Mouse (Mus musculus): ENCODE measurements around the gene Nipa1. TPM values are rescaled to one million over a fixed set of nuclear protein-coding genes. Genes with fewer than 3 reads are reported as not detected.

The Nipa1 gene
- polyA plus RNA-seq, 2 experiments from 2014 or later = not detected

- ATAC-seq = no peak
Measured at GRCm38 (mm10) chr7:55928649-55929048, 91.1 kb downstream of the Nipa1 start.

Other genes starting within 250 kb of the Nipa1 start
- gene Tubgcp5, start 225.8 kb downstream of the Nipa1 start, polyA plus RNA-seq (2017; shearing (Covaris generic)) = 10 to 100 TPM; 43.4 to 48.6 TPM
- gene Cyfip1, start 178.2 kb downstream of the Nipa1 start, polyA plus RNA-seq (2017; shearing (Covaris generic)) = 100 to 1,000 TPM in 1 of 2 experiments, 10 to 100 TPM in 1; 69.2 to 104 TPM
- 10 to 100 TPM; 13.9 to 14.6 TPM for gene Nipa2, start 57.5 kb downstream of the Nipa1 start, polyA plus RNA-seq (2017; shearing (Covaris generic))
- 10 to 100 TPM; 19.9 to 36.6 TPM for gene Herc2, start 30.2 kb upstream of the Nipa1 start, polyA plus RNA-seq (2017; shearing (Covaris generic))
- gene Oca2, start 219.8 kb upstream of the Nipa1 start, polyA plus RNA-seq (2017; shearing (Covaris generic)) = not detected